Mouse (Mus musculus): ENCODE measurements around the gene 1110012L19Rik.
A peak's percentile ranks its signal among the peaks of the same experiment; 100 is the strongest.
"Not testable (repeated sequence)": the region's sequence is repeated elsewhere in the genome, so short reads cannot be mapped to it uniquely, and the experiment has no call there.

Gene 1110012L19Rik

DNA sequence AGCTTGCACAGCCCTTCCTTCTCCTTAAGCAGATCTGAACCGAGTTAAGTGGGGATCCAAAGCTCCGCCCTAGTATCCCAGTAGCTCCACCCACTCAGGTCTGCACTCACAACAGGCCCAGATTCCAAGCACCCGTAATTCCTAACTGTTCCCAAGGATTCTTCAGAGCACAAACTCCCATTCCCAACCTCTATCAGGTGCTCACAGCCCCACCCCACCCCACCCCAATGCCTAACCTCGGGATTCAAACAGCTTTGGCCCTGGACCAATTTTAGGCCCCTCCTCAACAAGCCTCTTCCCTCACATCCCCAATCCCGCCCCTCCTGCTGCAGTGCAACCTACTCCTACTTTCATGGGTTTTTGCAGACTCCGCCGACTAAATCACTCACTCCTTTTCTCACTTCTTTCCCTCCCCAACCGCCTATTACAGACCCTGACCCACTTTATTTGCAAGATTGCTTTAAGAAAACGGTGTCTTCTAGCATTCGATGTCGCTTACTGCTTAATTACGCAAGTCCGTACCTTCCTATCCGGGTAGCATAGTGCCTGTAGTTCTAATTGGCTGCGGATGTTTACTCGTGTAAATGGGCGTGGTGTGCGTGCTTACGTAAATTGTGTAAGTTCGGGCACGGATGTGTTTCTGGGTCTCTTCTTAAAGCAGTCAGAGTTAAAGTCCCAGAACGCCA, at the start of gene 1110012L19Rik:
1110012L19Rik (plus strand) TSS at position 602 of the 686 bp plus-strand sequence.
- peak; percentile 73 to 80 for DNase-seq (ENCODE audit: low spot score in 2 of 2)

DNA sequence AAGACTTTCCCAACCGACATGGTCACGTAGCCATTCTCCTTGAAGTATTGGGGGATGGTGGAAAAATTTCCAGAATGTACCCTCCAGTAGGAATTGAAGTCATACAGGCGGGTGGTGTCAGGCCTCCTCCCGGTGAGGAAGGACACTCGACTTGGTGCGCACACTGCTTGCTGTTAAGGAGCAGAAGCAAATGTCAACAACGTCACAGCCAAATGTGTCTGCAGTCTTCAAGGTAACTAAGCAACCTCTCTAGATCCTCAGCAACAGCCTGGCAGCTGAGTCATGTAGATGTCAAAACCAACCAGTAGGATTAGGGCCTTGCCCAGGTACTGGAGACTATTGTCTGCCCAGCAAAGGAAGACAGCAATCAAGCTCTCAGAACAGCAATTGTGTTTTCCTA, 22.7 kb upstream of the 1110012L19Rik start:
- DNase-seq (ENCODE audit: low spot score in 2 of 2): peak; percentile 12 to 29

DNA sequence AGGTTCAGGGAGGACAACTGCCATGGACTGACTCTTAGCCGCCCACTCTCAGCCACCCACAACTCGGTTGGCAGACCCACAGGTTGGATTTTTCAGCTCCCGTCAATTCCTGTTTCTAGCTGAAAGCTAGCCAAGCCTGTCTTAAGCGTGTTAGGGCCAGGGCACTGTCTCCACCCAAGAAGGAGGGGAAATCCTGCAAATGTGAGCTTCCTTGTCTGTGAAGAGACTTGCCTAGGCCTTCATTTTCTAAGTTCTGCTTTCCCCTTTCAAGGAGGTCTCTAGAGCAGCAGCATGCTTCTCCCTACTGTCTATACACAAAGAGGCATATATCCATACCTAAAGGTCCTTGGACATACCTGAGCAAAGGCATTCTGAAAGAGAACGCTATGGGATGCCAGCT, 22.2 kb upstream of the 1110012L19Rik start:
- DNase-seq (ENCODE audit: low spot score in 2 of 2): peak in 1 of 2 experiments; percentile 22

DNA sequence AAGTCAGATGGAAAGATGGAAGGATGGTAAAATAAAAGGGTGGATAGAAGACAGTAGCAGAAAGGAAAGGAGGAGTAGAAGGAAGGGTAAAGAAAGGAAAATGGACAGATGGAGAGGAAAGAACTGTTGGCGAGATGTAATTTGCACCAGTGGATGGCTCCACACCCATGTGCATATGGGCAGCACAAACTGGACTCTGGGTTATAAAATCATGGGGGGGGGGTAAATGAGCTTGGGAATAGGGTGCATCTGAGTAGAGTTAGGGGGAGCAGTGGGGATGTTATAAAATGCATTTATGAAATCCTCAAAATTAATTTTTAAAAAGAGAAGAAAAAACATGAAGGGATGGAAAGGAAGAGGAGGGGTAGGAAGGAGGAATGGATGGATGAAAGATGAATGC, 21.5 kb upstream of the 1110012L19Rik start:
- DNase-seq (ENCODE audit: low spot score in 2 of 2): no peak

DNA sequence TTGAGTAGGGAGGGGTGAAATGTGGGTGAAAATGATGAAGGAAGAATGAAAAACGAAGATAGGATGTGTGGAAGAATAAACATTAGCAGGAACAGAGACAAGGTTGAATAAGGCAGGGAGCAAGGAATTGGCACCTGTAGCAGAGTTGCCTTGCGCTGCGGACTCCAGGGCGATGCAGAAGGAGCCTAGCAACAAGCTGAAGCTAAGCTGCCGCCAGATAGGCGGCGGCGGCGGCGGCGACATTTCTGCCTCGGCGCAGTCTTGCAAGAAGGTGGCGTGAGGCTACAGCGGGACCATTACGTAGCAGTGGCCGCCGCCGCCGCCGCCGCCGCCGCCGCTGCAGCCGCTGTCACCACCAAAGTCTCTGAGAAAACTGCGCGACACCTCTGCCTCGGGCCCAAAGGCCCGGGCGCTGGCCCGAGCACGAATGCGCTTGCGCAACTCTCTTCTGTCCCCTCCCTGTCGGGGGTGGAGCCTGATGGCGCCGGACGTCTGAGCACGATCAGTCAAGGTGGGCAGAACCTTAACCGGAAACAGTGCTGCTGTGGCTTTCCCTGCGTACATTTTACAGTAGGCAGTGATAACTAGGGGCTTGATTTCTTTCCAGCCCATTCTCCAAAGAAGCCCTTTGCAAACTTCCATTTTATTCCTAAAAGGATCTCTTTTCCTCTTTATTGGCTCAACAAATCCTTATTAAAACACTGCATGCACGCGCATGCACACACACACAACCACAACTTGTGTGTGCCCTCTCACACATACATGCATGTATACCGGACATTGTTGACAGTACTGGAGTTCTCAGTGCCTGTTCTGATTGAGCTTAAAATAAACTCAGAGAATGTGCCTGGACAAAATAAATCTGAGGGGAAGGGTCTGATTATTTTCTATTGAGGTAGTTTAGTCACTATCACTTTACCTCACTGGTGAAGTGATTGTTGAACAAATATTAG, 20.7 kb upstream of the 1110012L19Rik start, which contains the start of gene Ids:
Ids (minus strand) TSS at position 424 of the 953 bp plus-strand sequence.
- DNase-seq (ENCODE audit: low spot score in 2 of 2): peak; percentile 78 to 80

DNA sequence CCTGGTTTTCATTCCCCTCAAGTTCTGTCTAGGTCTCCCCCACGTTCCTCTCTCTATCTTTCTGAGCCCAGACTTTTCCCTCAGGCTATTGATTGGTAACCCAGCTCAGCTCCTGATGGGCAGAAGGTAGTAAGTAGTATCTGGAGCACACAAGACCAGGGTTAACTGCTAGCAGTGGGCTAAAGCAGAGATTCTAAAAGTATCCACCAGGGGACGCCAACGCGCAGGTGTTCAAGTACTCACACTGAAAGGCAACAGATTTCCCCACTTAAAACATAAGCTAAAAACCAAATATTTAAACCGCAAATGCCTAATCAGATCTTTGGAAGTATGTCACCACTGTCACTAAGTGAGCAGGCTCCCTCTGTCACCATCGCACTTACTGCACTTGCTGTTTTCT, 15.9 kb upstream of the 1110012L19Rik start:
- DNase-seq (ENCODE audit: low spot score in 2 of 2): not testable (repeated sequence)

DNA sequence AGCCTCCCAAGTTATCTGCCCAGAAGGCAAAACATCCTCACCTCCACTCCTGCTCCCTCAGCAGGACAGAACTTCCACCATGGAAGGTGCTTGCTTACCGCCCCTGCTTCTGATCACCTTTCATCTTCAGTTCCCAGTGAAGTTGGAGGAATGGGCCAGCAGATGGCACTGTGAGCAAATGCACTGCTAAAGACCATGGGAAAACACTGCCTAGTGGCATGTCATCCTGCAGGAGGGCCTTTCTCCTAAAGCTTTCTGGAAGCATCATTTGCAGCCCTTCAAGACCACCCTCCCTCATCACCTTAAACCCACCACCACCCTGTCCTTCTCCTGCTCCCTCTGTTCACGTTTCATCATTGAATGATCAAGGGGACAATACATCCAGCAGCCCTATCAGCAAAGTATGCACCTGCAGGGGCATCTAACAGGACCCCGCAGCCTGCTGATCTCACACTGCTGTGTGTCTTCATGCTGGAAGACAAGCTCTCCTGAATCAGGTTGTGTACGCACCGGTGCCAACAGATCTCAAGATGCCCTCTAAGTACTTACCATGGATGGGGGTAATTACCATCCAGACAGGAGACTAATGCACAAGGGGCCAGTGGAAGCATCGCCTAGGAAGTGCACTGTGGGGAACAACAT, 11.1 kb upstream of the 1110012L19Rik start:
- not testable (repeated sequence) for DNase-seq (ENCODE audit: low spot score in 2 of 2)

DNA sequence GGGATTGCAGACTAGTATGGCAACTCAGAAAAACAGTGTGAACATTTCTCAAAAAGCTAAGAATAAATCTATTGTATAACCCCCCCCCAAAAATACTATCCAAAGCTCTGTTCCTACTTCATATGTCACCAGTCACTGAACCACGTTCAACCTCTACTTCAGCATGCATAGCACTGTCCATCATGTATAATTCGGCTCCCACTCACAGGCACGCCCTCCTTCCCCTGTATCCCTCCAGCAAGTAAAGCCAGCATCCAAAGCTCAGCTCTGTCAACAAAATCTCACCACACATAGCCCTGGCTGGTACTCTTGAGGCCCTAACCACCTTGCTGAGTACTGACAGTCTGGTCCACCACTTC, 781 bp upstream of the 1110012L19Rik start:
- DNase-seq (ENCODE audit: low spot score in 2 of 2): no peak

DNA sequence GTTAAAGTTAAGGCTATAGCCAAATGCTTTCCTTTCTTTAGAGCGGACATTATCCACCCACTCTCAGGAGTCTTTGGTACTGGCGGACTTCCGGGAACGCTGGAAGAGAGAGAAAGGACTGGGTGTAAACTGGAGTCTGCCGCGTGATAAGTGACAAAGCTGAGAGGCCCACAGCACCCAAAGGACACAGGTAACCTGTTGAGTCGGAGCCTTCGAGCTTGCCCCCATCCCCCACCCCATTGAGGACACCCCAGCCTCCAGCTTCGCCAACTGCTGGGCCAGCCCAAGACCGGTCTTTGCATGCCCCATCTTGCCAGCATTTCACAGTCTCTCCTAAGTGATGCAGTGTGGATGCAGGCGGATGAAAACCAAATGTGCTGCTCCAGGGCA, 280 bp downstream of the 1110012L19Rik start:
- DNase-seq (ENCODE audit: low spot score in 2 of 2): no peak

DNA sequence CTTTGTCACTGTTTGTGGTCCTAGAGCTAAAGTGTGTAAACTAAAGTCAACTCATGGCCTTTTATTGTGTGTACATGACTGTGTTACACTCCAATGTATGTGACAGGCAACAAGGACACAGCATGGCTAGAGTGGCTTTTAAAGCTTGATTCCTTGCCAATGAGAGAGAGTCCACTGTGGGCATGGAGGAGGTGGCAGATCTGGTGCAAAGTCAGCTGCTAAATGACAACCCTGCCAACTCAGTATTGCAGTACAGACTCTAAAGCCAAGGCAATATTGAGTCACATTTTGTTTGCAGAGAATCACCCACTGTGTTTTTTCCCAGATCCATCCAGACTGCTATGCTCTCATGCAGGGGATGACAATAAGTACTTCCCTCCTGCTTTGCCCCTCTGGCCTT, 7.0 kb downstream of the 1110012L19Rik start:
- not testable (repeated sequence) for DNase-seq (ENCODE audit: low spot score in 2 of 2)

DNA sequence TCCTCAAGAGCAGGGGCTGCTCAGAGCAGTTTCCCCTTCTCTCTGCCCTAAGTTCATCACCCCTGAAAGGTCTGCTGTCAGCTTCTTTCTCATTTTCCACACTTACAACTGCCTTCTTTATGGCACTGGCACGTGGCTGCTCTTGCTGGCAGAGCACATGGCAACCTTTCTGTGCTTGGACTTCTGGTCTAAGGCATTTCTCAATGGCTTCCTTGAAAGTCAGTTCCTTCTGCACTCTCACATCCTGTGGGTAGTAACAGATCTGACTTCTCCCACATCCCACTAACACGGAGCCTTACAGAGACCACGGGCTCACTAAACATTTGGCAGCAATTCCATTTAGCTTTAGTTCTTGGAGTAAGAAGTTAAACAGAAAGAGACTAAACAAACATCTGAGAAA, 39.8 kb downstream of the 1110012L19Rik start:
- DNase-seq (ENCODE audit: low spot score in 2 of 2): not testable (repeated sequence)

All from right cerebral cortex, adult 2 months (tissue).